Mouse (Mus musculus) hindbrain, embryonic 15.5 days (tissue): ENCODE data around the gene Il1rl1. TPM values are rescaled to one million over a fixed set of nuclear protein-coding genes. Genes with fewer than 3 reads are reported as not detected.

ENCODE experiments used
- ATAC-seq: fragments of 200-750 bp; cut with Nextera tagmentation; 2 replicates; pipeline ENCODE4 v1.8.0; 2017; ENCODE audit warnings: low read depth, moderate number of reproducible peaks, moderate TSS enrichment; ENCODE audit not compliant: low FRiP score
- H3K27ac ChIP-seq: fragments of 300-500 bp; sonication (generic); replicated peaks from 2 replicates; pipeline ENCODE4 v1.5.1; 2015; ENCODE audit warnings: mild to moderate bottlenecking, inconsistent platforms
- H3K27me3 ChIP-seq: fragments of 300-500 bp; sonication (generic); 2 replicates; pipeline ENCODE4 v1.6.1; 2015; ENCODE audit warnings: control low read depth, inconsistent platforms
- H3K36me3 ChIP-seq: fragments of 300-500 bp; sonication (generic); 2 replicates; pipeline ENCODE4 v1.6.1; 2015; ENCODE audit warnings: control low read depth, inconsistent platforms
- H3K4me1 ChIP-seq: fragments of 300-500 bp; sonication (generic); replicated peaks from 2 replicates; pipeline ENCODE4 v1.6.1; 2015; ENCODE audit warnings: control low read depth, inconsistent platforms
- H3K4me2 ChIP-seq: fragments of 300-500 bp; sonication (generic); 2 replicates; pipeline ENCODE4 v1.6.1; 2015; ENCODE audit warnings: moderate library complexity, mild to moderate bottlenecking, inconsistent platforms
- H3K4me3 ChIP-seq: fragments of 300-500 bp; sonication (generic); 2 replicates; pipeline ENCODE4 v1.5.1; 2015; ENCODE audit warnings: mild to moderate bottlenecking, inconsistent platforms
- H3K9ac ChIP-seq: fragments of 300-500 bp; sonication (generic); 2 replicates; pipeline ENCODE4 v1.6.1; 2015; ENCODE audit warnings: inconsistent platforms
- H3K9me3 ChIP-seq: fragments of 300-500 bp; sonication (generic); 2 replicates; pipeline ENCODE4 v1.6.1; 2016; ENCODE audit warnings: control low read depth, inconsistent platforms
- WGBS: fragments of 180-500 bp; shearing (Covaris S2); methylation state at CpG from one replicate; pipeline ENCODE4 v1.1.7; 2015; 5-methylcytosine and 5-hydroxymethylcytosine counted together
- polyA plus RNA-seq: library from polyadenylated mRNA; unstranded; fragments of >200 nt; fragmentation: Nextera tagmentation; extraction: Ambion mirVana; gene quantifications from 2 replicates; pipeline ENCODE4 v1.2.1, GENCODE M21; 2015

Il1rl1 gene
- polyA plus RNA-seq, 1 experiment from 2014 or later: not detected

DNA sequence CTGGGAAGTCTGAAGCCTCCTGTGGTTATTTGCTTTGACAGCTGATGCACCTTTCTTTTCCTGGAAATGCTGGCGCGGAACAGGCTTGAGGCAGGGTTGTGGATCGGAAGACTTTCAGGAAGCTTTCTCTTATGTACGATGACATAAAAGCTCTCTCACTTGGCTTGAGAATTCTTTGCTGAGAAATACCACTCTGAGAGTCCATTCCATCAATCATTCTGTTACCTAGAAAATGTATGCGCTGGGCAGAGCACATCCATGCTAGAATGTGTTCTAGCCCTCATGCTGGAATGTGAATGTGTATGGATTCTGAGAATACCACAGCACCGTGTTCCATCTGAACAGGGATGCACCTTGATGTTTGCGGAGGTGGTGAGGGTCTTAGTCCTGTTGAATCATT, 15.1 kb upstream of the Il1rl1 start:
- H3K4me2 ChIP-seq: no peak overlapping the region
- no peak overlapping the region for H3K27ac ChIP-seq
- H3K27me3 ChIP-seq: no peaks in the 10 kb centered on the region
- H3K4me3 ChIP-seq: no peak overlapping the region
- no peak overlapping the region for H3K9ac ChIP-seq
- WGBS: 78% methylated on average over 7 of the region's 7 CpGs
- ATAC-seq: no peak
- no peaks in the 10 kb centered on the region for H3K9me3 ChIP-seq
- H3K4me1 ChIP-seq: no peaks in the 10 kb centered on the region
- no peaks in the 10 kb centered on the region for H3K36me3 ChIP-seq

GRCm38 (mm10) chr1:40414863-40415656, 14.3 kb upstream of the Il1rl1 start:
- no peak overlapping the region for H3K9ac ChIP-seq
- ATAC-seq: no peak
- no peak overlapping the region for H3K27ac ChIP-seq
- H3K36me3 ChIP-seq: no peaks in the 10 kb centered on the region
- H3K9me3 ChIP-seq: no peaks in the 10 kb centered on the region
- 67% methylated on average over 7 of the region's 7 CpGs for WGBS
- no peaks in the 10 kb centered on the region for H3K4me1 ChIP-seq
- no peak overlapping the region for H3K4me3 ChIP-seq
- H3K27me3 ChIP-seq: no peaks in the 10 kb centered on the region
- no peak overlapping the region for H3K4me2 ChIP-seq

DNA sequence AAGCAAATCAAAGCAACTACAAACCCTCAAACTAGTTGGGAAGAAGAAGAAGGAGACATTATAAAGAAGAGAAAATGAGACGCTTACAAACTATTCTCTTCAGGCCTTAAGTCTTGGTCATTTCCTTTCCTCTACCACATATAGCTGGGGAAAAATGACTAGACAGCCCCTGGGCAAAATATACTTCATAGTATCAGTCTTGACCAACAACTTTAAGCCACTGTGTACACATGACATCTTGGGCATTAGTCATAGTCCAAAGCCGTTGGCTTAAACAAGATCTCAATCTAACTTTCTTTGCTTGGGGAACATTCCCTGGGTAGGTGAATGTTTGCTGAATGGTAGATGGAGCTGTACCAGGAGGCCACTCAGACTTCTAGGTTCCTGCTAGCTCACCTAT, 12.3 kb upstream of the Il1rl1 start:
- no peak overlapping the region for H3K27ac ChIP-seq
- no peaks in the 10 kb centered on the region for H3K9me3 ChIP-seq
- 95% methylated on average over 2 of the region's 2 CpGs for WGBS
- H3K4me1 ChIP-seq: no peaks in the 10 kb centered on the region
- no peak overlapping the region for H3K4me3 ChIP-seq
- ATAC-seq: no peak
- no peak overlapping the region for H3K4me2 ChIP-seq
- no peak overlapping the region for H3K9ac ChIP-seq
- no peaks in the 10 kb centered on the region for H3K27me3 ChIP-seq
- H3K36me3 ChIP-seq: no peaks in the 10 kb centered on the region

DNA sequence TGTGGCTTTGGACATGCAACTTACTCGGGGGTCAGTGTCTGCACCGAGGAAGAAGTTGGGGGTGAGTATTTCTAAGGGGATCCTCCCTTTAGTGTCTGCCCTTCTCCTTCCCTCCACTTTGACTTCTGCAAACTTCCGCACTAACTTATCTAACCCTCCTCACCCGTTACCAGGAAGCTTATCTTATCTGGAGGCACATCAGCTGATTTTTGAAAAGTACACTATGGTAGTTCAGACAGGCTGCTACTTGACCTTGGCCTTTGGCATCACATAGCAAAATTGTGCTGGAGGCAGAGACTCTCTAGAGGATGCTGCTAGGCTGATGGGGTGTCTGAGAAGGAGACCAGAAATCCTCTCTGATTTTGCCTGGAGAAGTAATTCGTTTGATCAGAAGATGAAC, 10.9 kb upstream of the Il1rl1 start:
- H3K4me1 ChIP-seq: no peaks in the 10 kb centered on the region
- no peak overlapping the region for H3K27ac ChIP-seq
- no peaks in the 10 kb centered on the region for H3K27me3 ChIP-seq
- H3K9me3 ChIP-seq: no peaks in the 10 kb centered on the region
- ATAC-seq: no peak
- H3K9ac ChIP-seq: no peak overlapping the region
- WGBS: 88% methylated on average over 5 of the region's 5 CpGs
- no peak overlapping the region for H3K4me3 ChIP-seq
- H3K4me2 ChIP-seq: no peak overlapping the region
- H3K36me3 ChIP-seq: no peaks in the 10 kb centered on the region

- Histone ChIP-seq H3K27me3 (no peaks in the 10 kb centered on the region), H3K27ac (no peak overlapping the region), H3K9me3 (no peaks in the 10 kb centered on the region), H3K4me3 (no peak overlapping the region), H3K36me3 (no peaks in the 10 kb centered on the region), H3K4me2 (no peak overlapping the region), H3K4me1 (no peaks in the 10 kb centered on the region), H3K9ac (no peak overlapping the region)
- ATAC-seq: no peak
- 91% methylated on average over 6 of the region's 6 CpGs for WGBS
Measured at GRCm38 (mm10) chr1:40423892-40424291, 5.5 kb upstream of the Il1rl1 start.

DNA sequence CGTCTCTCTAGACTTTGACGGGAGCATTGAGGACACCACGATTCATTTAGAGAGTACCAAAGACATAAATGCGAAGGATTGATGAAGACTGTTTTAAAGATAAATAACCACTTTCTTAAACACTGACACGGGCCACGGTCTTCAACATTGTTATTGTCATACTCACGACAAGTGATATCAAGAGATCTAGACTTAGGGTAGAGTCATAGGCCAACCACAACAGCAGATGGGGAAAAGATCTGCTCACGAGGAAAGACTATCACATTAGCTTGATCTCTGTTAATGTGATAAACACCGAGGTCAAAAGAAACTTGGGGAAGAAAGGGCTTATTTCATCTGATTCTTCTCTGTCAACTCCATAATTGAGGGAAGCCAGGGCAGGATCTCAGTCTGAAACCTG, 2.1 kb upstream of the Il1rl1 start:
- H3K36me3 ChIP-seq: no peaks in the 10 kb centered on the region
- H3K4me1 ChIP-seq: no peaks in the 10 kb centered on the region
- H3K4me2 ChIP-seq: no peak overlapping the region
- H3K9ac ChIP-seq: no peak overlapping the region
- no peak overlapping the region for H3K4me3 ChIP-seq
- H3K27ac ChIP-seq: no peak overlapping the region
- no peak for ATAC-seq
- 92% methylated on average over 9 of the region's 9 CpGs for WGBS
- no peaks in the 10 kb centered on the region for H3K27me3 ChIP-seq
- H3K9me3 ChIP-seq: no peaks in the 10 kb centered on the region

- Histone ChIP-seq H3K4me3 (no peak overlapping the region), H3K27ac (no peak overlapping the region), H3K9me3 (no peaks in the 10 kb centered on the region), H3K27me3 (no peaks in the 10 kb centered on the region), H3K4me2 (no peak overlapping the region), H3K4me1 (no peaks in the 10 kb centered on the region), H3K9ac (no peak overlapping the region), H3K36me3 (no peaks in the 10 kb centered on the region)
- ATAC-seq: no peak
- whole genome bisulfite sequencing: 88% methylated on average over 1 of the region's 1 CpGs
Measured at GRCm38 (mm10) chr1:40427901-40428300, 1.5 kb upstream of the Il1rl1 start.

DNA sequence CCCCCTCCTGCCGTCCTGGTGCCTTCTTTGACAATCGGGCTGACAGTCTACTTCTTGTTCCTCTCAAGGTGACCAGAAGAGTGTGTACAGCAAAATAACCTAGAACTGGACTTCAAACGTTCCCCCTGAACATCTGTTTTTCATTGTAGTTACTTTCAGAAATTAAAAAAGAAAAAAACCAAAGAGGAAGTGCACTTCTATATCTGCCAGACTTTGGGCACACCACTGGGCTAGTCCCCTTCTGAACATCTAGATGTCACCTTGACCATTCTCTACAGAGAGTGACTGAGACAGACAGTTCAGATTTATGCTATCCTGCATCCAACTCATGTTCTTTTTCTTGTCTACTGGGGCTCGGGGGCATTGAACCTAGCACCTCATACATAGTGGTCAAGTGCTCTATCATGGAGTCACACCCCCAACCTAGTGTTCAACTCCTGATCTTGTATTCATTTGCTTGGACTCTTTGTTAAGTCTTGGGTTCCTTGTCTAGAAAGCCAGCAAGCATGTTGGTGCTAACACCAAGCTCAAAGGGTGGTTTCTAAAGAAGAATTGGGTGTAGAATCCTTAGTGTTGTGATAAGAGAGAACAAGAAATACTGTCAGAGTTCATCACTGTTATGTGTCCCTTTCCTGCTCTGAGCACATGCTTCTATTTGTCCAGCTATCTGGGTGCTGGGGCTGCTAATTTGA, 919 bp downstream of the Il1rl1 start:
- H3K27me3 ChIP-seq: no peaks in the 10 kb centered on the region
- no peak overlapping the region for H3K4me3 ChIP-seq
- H3K4me2 ChIP-seq: no peak overlapping the region
- WGBS: 91% methylated on average over 4 of the region's 4 CpGs
- no peaks in the 10 kb centered on the region for H3K36me3 ChIP-seq
- ATAC-seq: no peak
- no peak overlapping the region for H3K27ac ChIP-seq
- H3K4me1 ChIP-seq: no peaks in the 10 kb centered on the region
- no peaks in the 10 kb centered on the region for H3K9me3 ChIP-seq
- H3K9ac ChIP-seq: no peak overlapping the region

GRCm38 (mm10) chr1:40432169-40432568, 2.8 kb downstream of the Il1rl1 start:
- Histone ChIP-seq H3K9ac (no peak overlapping the region), H3K27ac (no peak overlapping the region), H3K27me3 (no peaks in the 10 kb centered on the region), H3K4me1 (no peaks in the 10 kb centered on the region), H3K36me3 (no peaks in the 10 kb centered on the region), H3K9me3 (no peaks in the 10 kb centered on the region), H3K4me3 (no peak overlapping the region), H3K4me2 (no peak overlapping the region)
- ATAC-seq: no peak
- 90% methylated on average over 2 of the region's 2 CpGs for WGBS

DNA sequence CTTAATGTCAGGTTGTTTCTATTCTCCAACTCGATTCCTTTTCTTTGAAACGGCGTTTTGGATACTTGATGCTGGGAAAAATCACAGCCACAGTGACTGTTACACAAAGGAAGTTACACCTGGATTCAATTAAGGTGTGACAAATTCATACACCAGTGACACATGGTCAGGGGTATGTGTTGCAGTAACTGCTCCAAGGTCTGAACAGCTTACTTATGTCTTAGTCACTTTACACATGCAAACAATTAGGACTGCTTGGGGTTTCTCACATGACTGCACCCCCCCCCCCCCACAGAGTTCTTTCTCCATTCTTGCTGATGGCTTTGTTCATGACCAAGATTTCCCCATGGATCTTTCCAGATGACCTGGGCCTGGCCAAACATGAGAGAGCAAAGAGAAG, 6.6 kb downstream of the Il1rl1 start:
- H3K4me1 ChIP-seq: no peaks in the 10 kb centered on the region
- 85% methylated on average over 3 of the region's 3 CpGs for WGBS
- no peaks in the 10 kb centered on the region for H3K27me3 ChIP-seq
- H3K9ac ChIP-seq: no peak overlapping the region
- H3K27ac ChIP-seq: no peak overlapping the region
- no peaks in the 10 kb centered on the region for H3K9me3 ChIP-seq
- ATAC-seq: no peak
- no peak overlapping the region for H3K4me2 ChIP-seq
- no peak overlapping the region for H3K4me3 ChIP-seq
- no peaks in the 10 kb centered on the region for H3K36me3 ChIP-seq

GRCm38 (mm10) chr1:40437340-40437739, 8.0 kb downstream of the Il1rl1 start:
- no peak overlapping the region for H3K4me2 ChIP-seq
- no peak overlapping the region for H3K9ac ChIP-seq
- no peak for ATAC-seq
- no peaks in the 10 kb centered on the region for H3K9me3 ChIP-seq
- H3K27ac ChIP-seq: no peak overlapping the region
- 79% methylated on average over 2 of the region's 2 CpGs for WGBS
- H3K4me3 ChIP-seq: no peak overlapping the region
- H3K36me3 ChIP-seq: no peaks in the 10 kb centered on the region
- H3K4me1 ChIP-seq: no peaks in the 10 kb centered on the region
- no peaks in the 10 kb centered on the region for H3K27me3 ChIP-seq

DNA sequence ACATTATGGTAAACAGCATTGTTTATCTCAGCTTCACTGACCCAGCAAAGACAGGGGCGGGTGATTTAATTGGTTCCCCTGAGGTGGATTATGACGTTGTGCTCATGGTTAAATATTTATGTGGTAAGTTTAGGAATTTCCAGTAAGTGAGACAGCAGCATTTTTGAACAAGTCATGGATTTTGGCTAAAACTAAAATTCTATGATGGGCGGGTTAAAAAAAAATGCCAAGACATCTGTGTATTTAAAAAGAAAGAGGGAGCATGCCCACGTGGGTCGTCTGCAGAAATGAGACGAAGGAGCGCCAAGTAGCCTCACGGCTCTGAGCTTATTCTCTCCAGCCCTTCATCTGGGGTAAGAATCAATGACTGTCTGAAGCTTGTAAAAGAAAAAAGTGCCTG, 10.1 kb downstream of the Il1rl1 start:
- ATAC-seq: no peak
- H3K36me3 ChIP-seq: no peaks in the 10 kb centered on the region
- no peak overlapping the region for H3K9ac ChIP-seq
- H3K9me3 ChIP-seq: no peaks in the 10 kb centered on the region
- no peaks in the 10 kb centered on the region for H3K27me3 ChIP-seq
- no peak overlapping the region for H3K4me3 ChIP-seq
- no peak overlapping the region for H3K27ac ChIP-seq
- H3K4me2 ChIP-seq: no peak overlapping the region
- no peaks in the 10 kb centered on the region for H3K4me1 ChIP-seq
- WGBS: 77% methylated on average over 8 of the region's 8 CpGs
